Mouse (Mus musculus) T-helper 17 cell (primary cell): ENCODE results near the gene Vasp.

ENCODE experiments used
- in situ Hi-C, 2 experiments: fragments of 300-600 bp; cut with MboI, MseI; formaldehyde crosslinking; loops; 1 replicate in 1 of 2; 2 replicates in 1 of 2; pipeline ENCODE4 v1.15.1; 2025; ENCODE audit warnings: high pct_unique_total_duplicates in 2 of 2

The Vasp gene

DNA sequence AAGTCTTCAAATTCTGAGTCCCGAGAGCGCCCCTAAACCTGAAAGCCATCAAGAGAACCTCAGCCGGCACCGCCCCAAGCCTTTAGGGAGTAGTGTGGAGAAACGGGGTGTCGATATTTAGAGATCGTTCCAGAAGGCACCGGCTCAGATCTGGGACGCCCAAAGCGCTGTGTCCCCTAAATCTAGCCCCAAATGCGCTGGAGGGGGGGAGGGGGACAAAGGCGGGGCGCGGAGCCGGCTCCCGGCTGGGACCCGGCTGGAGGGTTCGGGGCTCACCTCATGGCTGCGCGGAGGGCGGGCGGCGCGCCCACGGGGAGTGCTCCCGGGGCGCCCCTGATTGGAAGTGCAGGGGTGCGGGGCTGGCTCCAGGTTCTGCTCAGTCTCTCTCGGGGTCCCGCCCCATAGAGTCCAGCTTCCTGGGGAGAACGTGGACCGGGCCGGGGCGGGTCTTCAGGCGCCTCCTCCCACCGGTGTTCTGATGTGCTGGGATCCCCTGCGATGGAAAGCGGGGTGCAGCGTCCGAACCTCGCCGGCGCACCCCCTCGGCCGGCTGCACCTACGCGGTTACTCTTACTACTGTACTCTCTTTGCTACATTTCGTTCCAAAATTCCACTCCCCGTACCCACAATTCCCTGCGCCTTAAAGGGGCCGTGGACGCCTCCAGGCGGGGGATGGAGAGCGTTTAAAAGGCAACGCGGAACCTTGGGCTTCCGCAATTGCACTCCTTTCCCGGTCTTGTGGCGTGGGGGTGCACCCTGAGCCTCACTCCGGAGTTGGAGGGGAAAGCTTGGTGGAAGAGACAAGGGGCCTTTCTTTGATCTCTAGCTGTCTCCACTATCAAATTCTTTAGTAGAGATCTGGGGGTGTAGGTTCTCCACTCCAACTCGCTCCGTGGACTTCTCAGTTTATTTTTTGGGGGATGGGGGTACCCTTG is at the start of gene Vasp:
Vasp (minus strand) TSS at position 580 of the 935 bp plus-strand sequence.
- in situ Hi-C loops, result loop anchor here in 1 of 2 experiments (10.0 kb wide), 1 partner anchor 653 kb away; the partner anchor contains the start of gene Pvr

DNA sequence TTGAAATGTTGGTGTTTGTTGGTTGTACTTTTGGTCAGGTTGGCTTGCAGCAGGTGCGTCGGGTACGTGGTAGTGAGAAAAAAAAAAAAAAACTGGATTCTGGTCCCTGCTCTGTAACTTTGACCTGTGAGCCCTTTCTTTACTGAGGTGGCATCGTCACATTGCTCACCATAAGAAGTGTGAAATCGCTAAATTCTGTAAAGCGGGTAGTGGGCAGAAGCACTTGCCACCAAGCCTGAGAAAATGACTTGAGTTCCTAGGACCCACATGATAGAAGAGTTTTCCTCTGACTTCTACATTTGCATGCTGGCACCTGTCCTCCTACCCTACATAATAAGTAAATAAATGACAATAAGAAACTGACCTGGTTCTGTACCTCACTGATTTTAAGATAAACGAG is 49.0 kb upstream of the Vasp start:
- in situ Hi-C loops, result loop anchor here in 1 of 2 experiments (10.0 kb wide), 1 partner anchor 604 kb away; the partner anchor contains the start of gene Pvr

- in situ Hi-C loops, result loop anchor here in 1 of 2 experiments (10.0 kb wide), 1 partner anchor 605 kb away; the partner anchor contains the start of gene Pvr
Observed at GRCm38 (mm10) chr7:19319906-19320305, 48.3 kb upstream of the Vasp start.

DNA sequence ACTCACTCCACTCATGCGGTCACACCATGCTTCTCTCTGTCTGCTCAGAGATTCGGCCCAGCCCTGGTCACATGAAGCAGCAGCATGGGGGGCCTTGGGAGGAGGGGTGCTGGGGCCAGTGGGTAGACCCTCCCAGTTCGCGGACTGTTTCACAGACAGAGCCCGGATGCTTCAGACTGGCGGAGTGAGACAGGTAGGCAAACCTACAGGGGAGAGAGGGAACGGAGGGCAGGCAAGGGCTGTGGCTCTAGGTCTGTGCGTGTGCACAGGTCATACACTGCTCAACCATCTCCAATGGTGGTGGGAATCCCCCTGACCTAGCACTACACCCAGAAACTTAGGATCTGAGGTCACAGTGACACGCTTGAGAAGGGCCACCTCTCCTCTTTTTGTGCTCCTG is 47.8 kb upstream of the Vasp start:
- in situ Hi-C loops, result no loop called here

- in situ Hi-C loops, result no loop called here
Observed at GRCm38 (mm10) chr7:19318676-19319075, 47.1 kb upstream of the Vasp start.

DNA sequence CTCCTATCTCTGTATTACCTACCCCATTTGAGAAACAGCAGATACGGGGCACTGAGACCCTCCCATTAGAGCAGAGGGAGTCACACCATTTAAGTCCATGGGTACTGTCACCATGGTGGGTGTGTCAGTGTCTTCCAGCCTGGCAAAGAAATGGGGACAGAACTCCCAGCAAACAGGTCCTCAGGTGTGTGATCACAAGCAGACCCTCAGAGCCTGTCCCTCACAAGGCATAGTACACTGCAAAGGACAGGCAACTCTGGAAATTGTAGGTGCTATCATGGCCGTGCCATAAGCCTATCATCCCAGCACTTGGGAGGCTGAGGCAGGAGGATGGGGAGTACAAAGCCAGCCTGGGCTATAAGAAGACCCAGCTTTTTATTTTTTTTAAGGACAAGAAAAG is 46.6 kb upstream of the Vasp start:
- in situ Hi-C loops, result no loop called here

GRCm38 (mm10) chr7:19316451-19317161 is 45.0 kb upstream of the Vasp start:
- in situ Hi-C loops, result no loop called here

- in situ Hi-C loops, result no loop called here
Observed at GRCm38 (mm10) chr7:19314033-19314432, 42.4 kb upstream of the Vasp start.

DNA sequence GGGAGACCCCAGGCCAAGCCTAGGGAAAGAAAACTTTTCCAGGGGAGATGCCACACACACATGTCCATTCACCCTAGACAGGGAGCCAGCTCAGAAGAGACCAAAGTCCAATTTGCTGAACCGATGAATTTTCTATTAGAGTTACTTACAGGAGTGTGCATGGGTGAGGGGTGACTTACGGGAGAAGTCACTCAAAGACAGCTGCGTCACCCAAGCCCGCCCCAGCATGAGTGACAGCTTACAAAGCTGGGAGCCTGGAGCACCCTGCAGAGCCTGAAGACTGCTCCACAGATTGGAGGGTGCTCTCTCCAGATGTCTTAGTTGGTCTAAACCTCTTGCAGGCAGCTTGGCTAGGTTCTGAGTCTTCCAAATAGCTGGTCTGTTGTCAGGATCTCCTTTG is 40.4 kb upstream of the Vasp start:
- in situ Hi-C loops, result no loop called here

GRCm38 (mm10) chr7:19309884-19310641 is 38.4 kb upstream of the Vasp start, which contains the start of gene Fosb:
Fosb (minus strand) TSS chr7:19310051.
- in situ Hi-C loops, result loop anchor here (5.0 to 10.0 kb wide), 2 partner anchors 32 to 55 kb away; partner anchors contain the start of gene Ercc1 (in 2 of the 2)

DNA sequence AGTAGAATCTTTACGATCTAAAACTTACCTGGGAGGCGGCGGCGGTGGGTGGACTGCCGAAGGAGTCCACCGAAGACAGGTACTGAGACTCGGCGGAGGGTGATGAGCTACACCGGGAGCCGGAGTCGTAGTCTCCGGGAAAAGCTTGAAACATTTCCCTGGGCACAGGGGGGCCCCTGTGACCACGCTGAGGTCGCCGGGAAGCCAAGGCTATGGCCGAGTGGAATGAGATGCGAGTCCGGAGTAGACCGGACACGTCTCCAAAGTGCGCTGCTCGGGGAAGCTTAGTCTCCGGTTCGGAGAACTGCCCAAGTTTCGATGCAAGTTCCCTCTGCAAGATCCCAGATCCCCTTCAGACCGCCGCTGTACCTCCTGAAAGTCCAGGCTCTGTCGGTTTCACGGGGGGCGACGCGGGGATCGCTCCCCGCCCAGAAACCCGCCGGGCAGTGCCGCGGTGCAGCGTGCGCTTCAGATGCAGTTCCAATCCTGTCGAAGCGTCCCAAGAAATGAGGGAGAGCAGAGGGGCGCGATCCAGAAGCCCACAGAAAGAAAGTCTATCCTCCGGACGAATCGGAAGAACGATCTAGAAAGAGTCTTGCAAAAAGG is 37.8 kb upstream of the Vasp start:
- in situ Hi-C loops, result loop anchor here (5.0 to 10.0 kb wide), 2 partner anchors 33 to 55 kb away; partner anchors contain the start of gene Ercc1 (in 2 of the 2)

GRCm38 (mm10) chr7:19308454-19309277 is 37.0 kb upstream of the Vasp start:
- in situ Hi-C loops, result loop anchor here (5.0 to 10.0 kb wide), 2 partner anchors 34 to 56 kb away; partner anchors contain the start of gene Ercc1 (in 2 of the 2)

- in situ Hi-C loops, result loop anchor here (5.0 to 10.0 kb wide), 2 partner anchors 34 to 57 kb away; partner anchors contain the start of gene Ercc1 (in 2 of the 2)
Observed at GRCm38 (mm10) chr7:19307739-19308453, 36.3 kb upstream of the Vasp start.

DNA sequence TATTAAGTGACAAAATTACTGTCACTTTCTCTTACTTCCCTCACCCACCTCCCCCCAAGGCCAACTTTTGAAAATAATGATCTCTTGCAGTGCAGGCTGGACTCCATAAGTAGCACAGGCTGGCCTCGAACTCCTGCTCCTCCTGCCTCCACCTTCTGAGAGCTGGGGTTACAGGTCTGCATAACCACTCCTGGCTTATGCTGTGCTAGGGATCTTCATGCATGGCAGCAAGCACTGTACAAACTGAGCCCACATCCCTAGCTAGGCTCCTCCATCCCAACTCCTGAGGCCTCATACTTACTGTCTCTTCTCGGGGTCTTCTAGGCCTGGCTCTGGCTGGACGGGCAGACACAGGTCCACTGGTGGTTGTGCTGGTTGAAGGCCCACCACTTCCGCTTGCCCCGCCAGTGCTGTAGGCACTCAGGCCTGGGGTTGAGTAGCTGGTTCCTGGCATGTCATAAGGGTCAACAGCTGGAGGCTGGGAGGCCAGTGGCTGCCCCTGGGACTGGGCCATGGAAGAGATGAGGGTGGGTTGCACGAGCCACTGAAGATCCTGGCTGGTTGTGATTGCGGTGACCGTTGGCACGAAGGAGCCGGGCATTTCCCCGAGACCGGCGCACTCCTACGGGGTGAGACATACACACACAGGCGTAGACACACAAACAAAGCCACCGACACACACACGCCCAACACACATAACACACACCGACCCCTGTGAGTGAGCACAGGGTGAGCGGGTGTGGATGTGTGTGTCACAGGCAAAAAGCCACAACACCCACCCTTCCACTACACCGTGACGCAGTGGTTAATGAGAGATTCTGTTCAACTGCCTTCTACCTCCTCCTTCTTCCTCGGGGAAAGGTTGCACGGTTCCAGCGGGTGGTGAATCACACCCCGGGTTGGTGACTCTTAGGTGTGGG is 35.5 kb upstream of the Vasp start:
- in situ Hi-C loops, result loop anchor here (5.0 to 10.0 kb wide), 2 partner anchors 35 to 58 kb away; partner anchors contain the start of gene Ercc1 (in 2 of the 2)

GRCm38 (mm10) chr7:19305796-19306765 is 34.5 kb upstream of the Vasp start:
- in situ Hi-C loops, result loop anchor here (5.0 to 10.0 kb wide), 2 partner anchors 36 to 59 kb away; partner anchors contain the start of gene Ercc1 (in 2 of the 2)

GRCm38 (mm10) chr7:19305413-19305735 is 33.8 kb upstream of the Vasp start:
- in situ Hi-C loops, result loop anchor here (5.0 to 10.0 kb wide), 2 partner anchors 37 to 59 kb away; partner anchors contain the start of gene Ercc1 (in 2 of the 2)
